Mouse (Mus musculus): Measurements from ENCODE around the gene Fpr3. TPM values are rescaled to one million over a fixed set of nuclear protein-coding genes. Genes with fewer than 3 reads are reported as not detected.
"Not testable (repeated sequence)": the region's sequence is repeated elsewhere in the genome, so short reads cannot be mapped to it uniquely, and the experiment has no call there.

Fpr3 gene
- polyA plus RNA-seq, 1 experiment: not detected

DNA sequence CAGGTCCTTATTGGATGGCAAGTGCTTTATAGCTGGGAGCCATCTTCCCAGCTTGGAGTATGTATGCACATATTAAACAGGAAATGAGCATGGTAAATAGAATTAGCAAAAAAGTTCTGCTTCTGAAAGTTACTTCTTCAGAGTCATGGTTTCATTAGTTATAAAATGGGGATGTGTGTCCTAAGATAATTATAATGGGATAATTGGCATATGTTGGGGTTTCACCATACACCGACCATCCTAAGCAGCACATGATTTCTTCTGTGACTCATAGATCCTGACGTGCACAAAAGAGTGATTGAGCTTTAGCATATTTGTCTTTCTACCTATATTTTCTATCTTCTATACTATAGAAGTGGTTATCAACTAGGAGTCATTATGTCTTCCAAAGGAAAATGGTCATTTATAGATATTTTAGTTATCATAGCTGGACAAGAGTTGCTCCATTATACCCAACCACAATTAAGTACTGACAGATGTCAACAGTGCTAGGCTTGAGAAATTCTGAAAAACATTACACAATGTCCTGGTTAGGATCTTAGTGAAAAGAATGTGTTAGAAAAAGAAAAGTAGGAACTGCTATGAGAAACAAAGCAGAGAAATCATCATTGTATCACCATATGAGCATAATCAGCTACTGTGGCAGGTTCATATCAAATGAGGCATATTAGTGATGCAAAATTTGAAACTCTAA, 2.2 kb downstream of the Fpr3 start:
- no peaks in the 10 kb centered on the region for H3K27me3 ChIP-seq (ENCODE audit: control insufficient read depth, insufficient read depth, insufficient read length)
- no peaks in the 10 kb centered on the region for H3K79me3 ChIP-seq (ENCODE audit: low read depth)
- no peaks in the 10 kb centered on the region for H3K79me2 ChIP-seq (ENCODE audit: control insufficient read depth, insufficient read depth)
- TF ChIP-seq MAX (IDR thresholded peaks at IDR 0.05) (no peak), CTCF (IDR thresholded peaks at IDR 0.05; ENCODE audit: control insufficient read depth, insufficient read depth, insufficient read length) (no peak), MYOG (IDR thresholded peaks at IDR 0.05; ENCODE audit: control insufficient read depth, extremely low read depth, insufficient read length) (no peak), CEBPB (IDR thresholded peaks at IDR 0.05; ENCODE audit: low read depth) (no peak), FOSL1 (IDR thresholded peaks at IDR 0.05; ENCODE audit: insufficient read depth, low read length, poor library complexity, severe bottlenecking) (no peak), MYOD1 (IDR thresholded peaks at IDR 0.05; ENCODE audit: control insufficient read depth, insufficient read length, low read depth) (no peak), USF1 (IDR thresholded peaks at IDR 0.05; ENCODE audit: low read depth) (no peak)
- no peak overlapping the region for H3ac ChIP-seq (ENCODE audit: control insufficient read depth, insufficient read length, low read depth)
- H3K36me3 ChIP-seq (ENCODE audit: control insufficient read depth, insufficient read depth): no peaks in the 10 kb centered on the region
- no peak overlapping the region for H3K4me3 ChIP-seq (ENCODE audit: insufficient read depth, poor library complexity, severe bottlenecking)

DNA sequence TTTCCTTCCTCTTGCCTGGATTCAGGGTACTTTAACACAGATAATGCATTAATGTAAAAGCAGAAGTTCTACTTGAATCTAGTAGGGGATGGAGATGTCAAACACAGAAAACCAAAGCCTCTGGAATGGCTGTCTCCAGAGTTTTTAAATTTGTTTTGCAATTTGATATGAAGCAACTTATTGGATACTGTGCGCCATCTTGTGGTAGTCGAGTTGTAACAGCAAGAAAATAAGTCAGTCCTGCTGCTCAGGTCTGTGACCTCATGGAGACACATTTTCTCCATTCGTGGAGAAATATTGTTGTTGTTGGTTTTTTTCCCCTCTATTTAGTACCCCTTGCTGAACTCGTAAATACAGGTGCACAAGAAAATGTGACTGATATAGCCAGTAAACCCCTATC, 8.4 kb downstream of the Fpr3 start:
- no peak for TF ChIP-seq CTCF (IDR thresholded peaks at IDR 0.05; ENCODE audit: control insufficient read depth, insufficient read depth, insufficient read length)
- no peak for TF ChIP-seq FOSL1 (IDR thresholded peaks at IDR 0.05; ENCODE audit: insufficient read depth, low read length, poor library complexity, severe bottlenecking)
- TF ChIP-seq MYOD1 (IDR thresholded peaks at IDR 0.05; ENCODE audit: control insufficient read depth, insufficient read length, low read depth): no peak
- no peak for TF ChIP-seq CEBPB (IDR thresholded peaks at IDR 0.05; ENCODE audit: low read depth)
- TF ChIP-seq MYOG (IDR thresholded peaks at IDR 0.05; ENCODE audit: control insufficient read depth, extremely low read depth, insufficient read length): no peak
- no peak for TF ChIP-seq USF1 (IDR thresholded peaks at IDR 0.05; ENCODE audit: low read depth)
- no peak for TF ChIP-seq MAX (IDR thresholded peaks at IDR 0.05)
- Histone ChIP-seq H3K27me3 (ENCODE audit: control insufficient read depth, insufficient read depth, insufficient read length) (no peaks in the 10 kb centered on the region), H3K4me3 (ENCODE audit: insufficient read depth, poor library complexity, severe bottlenecking) (no peak overlapping the region), H3K79me2 (ENCODE audit: control insufficient read depth, insufficient read depth) (no peaks in the 10 kb centered on the region), H3K79me3 (ENCODE audit: low read depth) (no peaks in the 10 kb centered on the region), H3ac (ENCODE audit: control insufficient read depth, insufficient read length, low read depth) (no peak overlapping the region), H3K36me3 (ENCODE audit: control insufficient read depth, insufficient read depth) (no peaks in the 10 kb centered on the region)

DNA sequence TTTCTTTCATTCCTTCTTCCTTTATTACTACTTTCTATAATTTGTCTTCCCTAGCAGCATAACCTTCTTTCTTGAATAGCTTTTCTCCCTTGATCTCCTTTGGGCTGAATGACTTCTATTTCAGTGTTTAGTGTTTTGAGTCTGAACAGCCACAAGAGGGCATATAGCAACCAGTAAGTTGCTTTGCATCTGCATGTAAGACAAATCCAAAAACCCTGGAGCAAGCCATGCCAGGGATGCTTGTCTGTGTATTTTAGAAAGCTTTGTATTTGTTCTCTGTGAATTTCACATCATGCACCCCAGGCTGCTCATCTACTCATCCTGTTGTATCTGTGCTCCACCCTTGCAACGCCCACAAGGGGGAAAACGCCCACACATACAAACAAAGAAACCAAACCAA, 11.6 kb downstream of the Fpr3 start:
- H3K79me3 ChIP-seq (ENCODE audit: low read depth): no peaks in the 10 kb centered on the region
- TF ChIP-seq MAX (IDR thresholded peaks at IDR 0.05) (no peak), USF1 (IDR thresholded peaks at IDR 0.05; ENCODE audit: low read depth) (no peak), CEBPB (IDR thresholded peaks at IDR 0.05; ENCODE audit: low read depth) (no peak), MYOD1 (IDR thresholded peaks at IDR 0.05; ENCODE audit: control insufficient read depth, insufficient read length, low read depth) (no peak), CTCF (IDR thresholded peaks at IDR 0.05; ENCODE audit: control insufficient read depth, insufficient read depth, insufficient read length) (no peak), MYOG (IDR thresholded peaks at IDR 0.05; ENCODE audit: control insufficient read depth, extremely low read depth, insufficient read length) (no peak), FOSL1 (IDR thresholded peaks at IDR 0.05; ENCODE audit: insufficient read depth, low read length, poor library complexity, severe bottlenecking) (no peak)

DNA sequence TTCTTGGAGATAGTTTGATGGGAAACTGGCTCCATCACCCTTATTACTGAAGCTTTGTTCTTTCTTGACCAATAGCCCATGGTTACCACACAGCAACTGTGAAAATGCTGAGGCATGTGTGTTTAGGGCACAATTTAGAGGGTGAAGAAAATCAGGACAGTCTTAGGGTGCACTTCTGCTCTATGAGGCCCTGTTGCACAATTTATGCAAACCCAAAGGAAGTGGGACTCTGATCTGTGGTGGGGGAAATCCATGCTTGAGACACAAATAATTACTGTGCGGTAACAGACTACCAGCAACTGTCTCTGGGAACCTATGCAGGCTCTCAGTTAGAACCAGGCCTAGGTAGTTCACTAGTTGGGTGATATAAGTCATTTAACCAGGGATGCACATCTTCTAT, 13.1 kb downstream of the Fpr3 start:
- Histone ChIP-seq H3ac (ENCODE audit: control insufficient read depth, insufficient read length, low read depth) (no peak overlapping the region), H3K27me3 (ENCODE audit: control insufficient read depth, insufficient read depth, insufficient read length) (no peaks in the 10 kb centered on the region), H3K36me3 (ENCODE audit: control insufficient read depth, insufficient read depth) (no peaks in the 10 kb centered on the region), H3K4me3 (ENCODE audit: insufficient read depth, poor library complexity, severe bottlenecking) (no peak overlapping the region), H3K79me3 (ENCODE audit: low read depth) (no peaks in the 10 kb centered on the region), H3K79me2 (ENCODE audit: control insufficient read depth, insufficient read depth) (no peaks in the 10 kb centered on the region)
- TF ChIP-seq FOSL1 (IDR thresholded peaks at IDR 0.05; ENCODE audit: insufficient read depth, low read length, poor library complexity, severe bottlenecking) (no peak), MYOG (IDR thresholded peaks at IDR 0.05; ENCODE audit: control insufficient read depth, extremely low read depth, insufficient read length) (no peak)

More for the DNA sequence above, 11.6 kb downstream of the Fpr3 start:
- Histone ChIP-seq H3ac (ENCODE audit: control insufficient read depth, insufficient read length, low read depth) (no peak overlapping the region), H3K79me2 (ENCODE audit: control insufficient read depth, insufficient read depth) (no peaks in the 10 kb centered on the region), H3K36me3 (ENCODE audit: control insufficient read depth, insufficient read depth) (no peaks in the 10 kb centered on the region), H3K4me3 (ENCODE audit: insufficient read depth, poor library complexity, severe bottlenecking) (no peak overlapping the region), H3K27me3 (ENCODE audit: control insufficient read depth, insufficient read depth, insufficient read length) (no peaks in the 10 kb centered on the region)

DNA sequence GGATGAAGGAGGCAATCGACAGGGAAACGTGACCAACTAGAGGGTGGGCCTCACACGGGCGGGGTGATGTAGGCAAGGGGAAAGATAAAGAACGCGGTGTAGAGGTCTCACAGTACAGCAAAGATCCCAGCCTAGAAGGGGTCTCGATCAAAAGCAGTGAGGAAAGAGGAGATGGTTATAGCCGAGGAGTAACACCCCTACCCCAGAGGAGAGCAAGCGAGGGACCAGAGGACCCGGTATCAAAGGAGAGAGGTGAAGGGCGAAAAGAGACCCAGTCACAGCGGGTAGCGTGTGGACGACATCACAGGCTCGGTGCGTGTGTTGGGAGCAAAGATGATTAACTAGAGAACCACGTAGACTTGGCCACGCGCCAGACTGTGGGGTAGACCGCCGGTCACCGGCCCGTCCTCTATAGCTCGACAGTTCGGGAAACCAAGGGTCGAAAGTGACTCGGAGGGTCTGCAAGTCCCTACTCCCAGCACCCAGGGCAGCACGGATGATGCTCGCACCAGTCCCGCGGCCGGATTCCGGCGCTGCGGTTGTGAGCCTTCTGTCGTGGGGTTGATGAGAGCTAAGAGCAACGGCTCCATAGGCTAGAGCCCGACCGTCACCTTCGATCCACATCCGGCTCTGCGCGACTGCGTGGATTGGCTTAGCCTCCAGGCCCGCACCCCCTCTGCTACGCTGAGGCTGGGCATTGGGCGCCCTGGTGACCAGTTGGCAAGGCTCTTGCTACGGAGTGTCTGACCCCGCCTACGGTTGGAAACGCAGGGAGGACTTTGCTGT, 22.2 kb downstream of the Fpr3 start:
- Histone ChIP-seq H3K79me3 (ENCODE audit: low read depth) (no peaks in the 10 kb centered on the region), H3K36me3 (ENCODE audit: control insufficient read depth, insufficient read depth) (no peaks in the 10 kb centered on the region), H3K27me3 (ENCODE audit: control insufficient read depth, insufficient read depth, insufficient read length) (no peaks in the 10 kb centered on the region), H3K4me3 (ENCODE audit: insufficient read depth, poor library complexity, severe bottlenecking) (peak overlapping the region; percentile 6), H3ac (ENCODE audit: control insufficient read depth, insufficient read length, low read depth) (peak overlapping the region; percentile 22), H3K79me2 (ENCODE audit: control insufficient read depth, insufficient read depth) (no peaks in the 10 kb centered on the region)
- no peak for TF ChIP-seq CTCF (IDR thresholded peaks at IDR 0.05; ENCODE audit: control insufficient read depth, insufficient read depth, insufficient read length)
- no peak for TF ChIP-seq FOSL1 (IDR thresholded peaks at IDR 0.05; ENCODE audit: insufficient read depth, low read length, poor library complexity, severe bottlenecking)
- no peak for TF ChIP-seq MYOG (IDR thresholded peaks at IDR 0.05; ENCODE audit: control insufficient read depth, extremely low read depth, insufficient read length)
- no peak for TF ChIP-seq MYOD1 (IDR thresholded peaks at IDR 0.05; ENCODE audit: control insufficient read depth, insufficient read length, low read depth)
- no peak for TF ChIP-seq USF1 (IDR thresholded peaks at IDR 0.05; ENCODE audit: low read depth)
- no peak for TF ChIP-seq CEBPB (IDR thresholded peaks at IDR 0.05; ENCODE audit: low read depth)
- no peak for TF ChIP-seq MAX (IDR thresholded peaks at IDR 0.05)

DNA sequence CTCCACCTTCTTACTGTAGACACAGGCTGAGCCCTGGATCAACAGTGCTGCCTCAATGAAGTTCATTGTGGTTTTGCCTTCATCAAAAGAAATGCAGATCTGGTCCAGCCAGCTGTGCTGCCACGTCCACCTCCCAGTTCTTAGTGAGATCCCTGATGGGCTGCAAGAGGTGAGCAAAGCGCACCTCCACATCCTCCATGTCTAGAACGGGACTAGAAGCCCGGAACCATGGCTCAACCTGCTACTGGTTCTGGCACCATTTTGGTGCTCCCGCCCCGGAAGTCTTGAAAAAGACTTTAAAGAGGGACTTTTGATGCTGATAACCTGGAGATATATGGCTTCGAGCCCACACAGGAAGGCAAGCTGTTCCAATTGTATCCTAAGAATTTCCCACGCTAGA, 25.0 kb downstream of the Fpr3 start:
- H3K4me3 ChIP-seq (ENCODE audit: insufficient read depth, poor library complexity, severe bottlenecking); H3K79me3 ChIP-seq (ENCODE audit: low read depth); H3K27me3 ChIP-seq (ENCODE audit: control insufficient read depth, insufficient read depth, insufficient read length); H3K79me2 ChIP-seq (ENCODE audit: control insufficient read depth, insufficient read depth); H3K36me3 ChIP-seq (ENCODE audit: control insufficient read depth, insufficient read depth); H3ac ChIP-seq (ENCODE audit: control insufficient read depth, insufficient read length, low read depth): not testable (repeated sequence)

Data from C2C12 (cell line).